Mouse (Mus musculus) heart, adult 2 months (tissue): ENCODE data around the gene Tenm3. TPM values are rescaled to one million over a fixed set of nuclear protein-coding genes. Genes with fewer than 3 reads are reported as not detected.
"Not testable (repeated sequence)": the region's sequence is repeated elsewhere in the genome, so short reads cannot be mapped to it uniquely, and the experiment has no call there.

Experiments
- DNase-seq, 2 experiments: peaks; one replicate each; pipeline ENCODE4 v3.0.0; 2021
- H3K27ac ChIP-seq: fragments of 200-600 bp; 2 replicates; pipeline ENCODE4 v1.8.1; 2022
- H3K27me3 ChIP-seq: fragments of 200-500 bp; 2 replicates; pipeline ENCODE4 v1.6.1; 2012; ENCODE audit warnings: mild to moderate bottlenecking, low read length, inconsistent platforms, mixed read lengths; ENCODE audit not compliant: control insufficient read depth, insufficient read depth
- H3K36me3 ChIP-seq: fragments of 200-500 bp; 2 replicates; pipeline ENCODE4 v1.6.1; 2012; ENCODE audit warnings: low read length, inconsistent platforms; ENCODE audit not compliant: control insufficient read depth, insufficient read depth
- H3K4me1 ChIP-seq: fragments of 200-500 bp; 2 replicates; pipeline ENCODE4 v1.6.1; 2011; ENCODE audit warnings: low read length; ENCODE audit not compliant: control insufficient read depth, insufficient read depth
- H3K4me3 ChIP-seq: fragments of 200-600 bp; 2 replicates; pipeline ENCODE4 v1.8.1; 2022
- H3K79me2 ChIP-seq: fragments of 200-500 bp; replicated peaks from 2 replicates; pipeline ENCODE4 v1.6.1; 2012; ENCODE audit warnings: mild to moderate bottlenecking, inconsistent platforms, low read length, moderate library complexity, mixed read lengths; ENCODE audit not compliant: control insufficient read depth, insufficient read depth
- H3K9ac ChIP-seq: fragments of 200-500 bp; 2 replicates; pipeline ENCODE4 v1.6.1; 2012; ENCODE audit warnings: low read depth, mild to moderate bottlenecking, control low read depth, inconsistent platforms, low read length, mixed read lengths
- CTCF ChIP-seq: fragments of 200-600 bp; IDR thresholded peaks from 2 replicates; pipeline ENCODE4 v1.8.1; 2022; ENCODE audit warnings: antibody characterized with exemption, mild to moderate bottlenecking, moderate library complexity
- EP300 ChIP-seq: fragments of 200-500 bp; IDR thresholded peaks from 2 replicates; pipeline ENCODE4 v1.6.1; 2011; ENCODE audit warnings: low read depth, low read length, control low read depth; ENCODE audit not compliant: insufficient read depth
- POLR2A ChIP-seq: fragments of 200-500 bp; IDR thresholded peaks from 2 replicates; pipeline ENCODE4 v1.6.1; 2011; ENCODE audit warnings: mild to moderate bottlenecking, low read depth, low read length, control low read depth; ENCODE audit not compliant: insufficient read depth
- WGBS: fragments of 180-500 bp; shearing (Covaris S2); methylation state at CpG from one replicate; pipeline ENCODE4 v1.1.7; 2018; 5-methylcytosine and 5-hydroxymethylcytosine counted together
- intact Hi-C: fragments of 180-260 bp; cut with DNase I; formaldehyde crosslinking; loops from one replicate; pipeline ENCODE4 v1.15.1; 2025
- polyA plus RNA-seq: library from polyadenylated mRNA; depleted of rRNA; stranded (reverse); fragments of >200 nt; gene quantifications from 2 replicates; pipeline ENCODE4 v1.2.3, GENCODE M21; 2012
- total RNA-seq, 2 experiments: library from RNA; stranded (reverse); gene quantifications; 2 replicates each; pipeline ENCODE4 v1.2.3; 2021

The Tenm3 gene
- total and polyA plus RNA-seq, 3 experiments = 2.0 to 3.8 (median 2.2) TPM

DNA sequence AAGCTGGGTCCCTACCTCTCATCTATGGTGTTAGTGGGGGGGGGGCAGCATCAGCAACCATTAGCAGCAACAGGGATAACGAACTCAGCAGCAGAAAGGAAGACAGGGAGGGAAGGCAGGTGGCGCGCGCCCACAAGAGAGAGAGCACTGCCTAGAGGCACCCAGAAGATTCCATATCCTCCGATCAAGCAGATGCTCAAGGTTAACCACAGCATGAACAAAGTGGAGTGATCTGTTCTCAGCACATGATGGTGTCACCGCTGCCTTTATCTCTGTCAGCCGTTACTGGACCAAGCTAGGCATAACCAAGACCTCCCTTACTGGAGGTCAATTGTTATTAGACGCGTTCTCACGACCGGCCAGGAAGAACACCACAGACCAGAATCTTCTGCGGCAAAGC is 655.2 kb downstream of the Tenm3 start:
- H3K27ac ChIP-seq = no peak overlapping the region

GRCm38 (mm10) chr8:48183758-48184157 is 660.0 kb downstream of the Tenm3 start:
- H3K36me3 ChIP-seq = no peaks in the 10 kb centered on the region
- DNase-seq = no peak
- no peaks in the 10 kb centered on the region for H3K79me2 ChIP-seq
- TF ChIP-seq EP300 (no peak), POLR2A (no peak), CTCF (no peak)
- H3K27me3 ChIP-seq = no peaks in the 10 kb centered on the region
- intact Hi-C loops = no loop called here
- 86% methylated on average over 7 of the region's 7 CpGs for WGBS
- no peak overlapping the region for H3K27ac ChIP-seq
- H3K4me1 ChIP-seq = no peaks in the 10 kb centered on the region
- no peak overlapping the region for H3K9ac ChIP-seq
- H3K4me3 ChIP-seq = no peak overlapping the region

More for the DNA sequence above, 655.2 kb downstream of the Tenm3 start:
- H3K27me3 ChIP-seq = no peaks in the 10 kb centered on the region
- H3K4me1 ChIP-seq = no peaks in the 10 kb centered on the region
- H3K79me2 ChIP-seq = no peaks in the 10 kb centered on the region
- no peak for DNase-seq
- H3K9ac ChIP-seq = no peak overlapping the region
- intact Hi-C loops = no loop called here
- no peaks in the 10 kb centered on the region for H3K36me3 ChIP-seq
- WGBS = 96% methylated on average over 12 of the region's 12 CpGs
- H3K4me3 ChIP-seq = no peak overlapping the region
- no peak for TF ChIP-seq CTCF
- TF ChIP-seq POLR2A = no peak
- TF ChIP-seq EP300 = no peak

- Histone ChIP-seq H3K27ac (no peak overlapping the region), H3K36me3 (no peaks in the 10 kb centered on the region), H3K4me1 (no peaks in the 10 kb centered on the region), H3K4me3 (no peak overlapping the region), H3K9ac (no peak overlapping the region), H3K79me2 (no peaks in the 10 kb centered on the region), H3K27me3 (no peaks in the 10 kb centered on the region)
- TF ChIP-seq POLR2A = no peak
- no peak for TF ChIP-seq CTCF
- TF ChIP-seq EP300 = no peak
- DNase-seq = no peak
- 92% methylated on average over 3 of the region's 3 CpGs for WGBS
- intact Hi-C loops = no loop called here
Observed at GRCm38 (mm10) chr8:48181000-48181399, 662.8 kb downstream of the Tenm3 start.

GRCm38 (mm10) chr8:48180146-48180545 is 663.6 kb downstream of the Tenm3 start:
- H3K4me1 ChIP-seq, H3K79me2 ChIP-seq, H3K27me3 ChIP-seq, H3K4me3 ChIP-seq, H3K27ac ChIP-seq, DNase-seq, H3K9ac ChIP-seq, H3K36me3 ChIP-seq, intact Hi-C loops: not testable (repeated sequence)
- WGBS = 80% methylated on average over 9 of the region's 9 CpGs

GRCm38 (mm10) chr8:48178993-48179392 is 664.8 kb downstream of the Tenm3 start:
- Histone ChIP-seq H3K4me1 (no peaks in the 10 kb centered on the region), H3K4me3 (no peak overlapping the region), H3K79me2 (no peaks in the 10 kb centered on the region), H3K27ac (no peak overlapping the region), H3K27me3 (no peaks in the 10 kb centered on the region), H3K9ac (no peak overlapping the region), H3K36me3 (no peaks in the 10 kb centered on the region)
- no peak for TF ChIP-seq EP300
- TF ChIP-seq CTCF = no peak
- no peak for TF ChIP-seq POLR2A
- intact Hi-C loops = no loop called here
- 79% methylated on average over 4 of the region's 4 CpGs for WGBS
- DNase-seq = no peak

GRCm38 (mm10) chr8:48177876-48178275 is 665.9 kb downstream of the Tenm3 start:
- WGBS = 88% methylated on average over 1 of the region's 1 CpGs
- H3K4me1 ChIP-seq = no peaks in the 10 kb centered on the region

More at GRCm38 (mm10) chr8:48177876-48178275, 665.9 kb downstream of the Tenm3 start:
- DNase-seq = no peak
- Histone ChIP-seq H3K27ac (no peak overlapping the region), H3K79me2 (no peaks in the 10 kb centered on the region), H3K9ac (no peak overlapping the region), H3K4me3 (no peak overlapping the region), H3K27me3 (no peaks in the 10 kb centered on the region), H3K36me3 (no peaks in the 10 kb centered on the region)
- intact Hi-C loops = no loop called here
- TF ChIP-seq CTCF (no peak), POLR2A (no peak), EP300 (no peak)
